ENCODE assay signal across 27 mouse cellular contexts in genomic region chr3:154381561-154381960, GRCm38 (mm10). TPM values are rescaled to one million over a fixed set of nuclear protein-coding genes. Genes with fewer than 3 reads are reported as not detected.
A peak's percentile ranks its signal among the peaks of the same experiment; 100 is the strongest.
DNase-seq lines count a peak whose midpoint lies in the region; ATAC-seq and TF ChIP-seq lines count a peak whose summit lies in the region.
"Had no signal": no experiment of that assay in that cellular context is flagged by ENCODE, and none has a peak within 500 bp of the region (broad histone marks: within the 10 kb centered on the region; RNA-seq: fewer than 3 reads in every experiment).

No protein-coding gene starts in this region.

- H3K9ac ChIP-seq in hindbrain, embryonic 13.5 days, result no peak overlapping the region
- H3K9ac ChIP-seq in ES-Bruce4 (ENCODE audit: low read depth, poor library complexity, severe bottlenecking), result no peak overlapping the region
- H3K9ac ChIP-seq in forebrain, embryonic 14.5 days (ENCODE audit: low read length), result no peak overlapping the region
- H3K9ac ChIP-seq: heart, embryonic 12.5 days; liver, embryonic 13.5 days had no signal

- no peak for TF ChIP-seq POLR2A in ES-Bruce4 (IDR thresholded peaks at IDR 0.05; ENCODE audit: insufficient read depth, low read length)

- H3K9me3 ChIP-seq in hindbrain, embryonic 10.5 days, result no peaks in the 10 kb centered on the region
- no peaks in the 10 kb centered on the region for H3K9me3 ChIP-seq in hindbrain, embryonic 13.5 days
- no peaks in the 10 kb centered on the region for H3K9me3 ChIP-seq in ES-Bruce4 (replicated peaks; ENCODE audit: control insufficient read depth, insufficient read depth, low read length, poor library complexity, severe bottlenecking)
- no peaks in the 10 kb centered on the region for H3K9me3 ChIP-seq in forebrain, embryonic 14.5 days (replicated peaks; ENCODE audit: control insufficient read depth, low read length)
- H3K9me3 ChIP-seq: liver, embryonic 13.5 days had no signal

- no peak for ATAC-seq in hindbrain, embryonic 13.5 days (ENCODE audit: low FRiP score)
- peak; percentile 33 for ATAC-seq in forebrain, embryonic 14.5 days
- ATAC-seq: intestine, postnatal 0 days had no signal

- H3K27ac ChIP-seq in hindbrain, embryonic 10.5 days, result peak overlapping the region; percentile 40; the same call in 1 of the 2 replicates
- H3K27ac ChIP-seq in hindbrain, embryonic 13.5 days, result no peak overlapping the region
- no peak overlapping the region for H3K27ac ChIP-seq in ES-Bruce4 (ENCODE audit: insufficient read depth, low read length)
- H3K27ac ChIP-seq in forebrain, embryonic 14.5 days (ENCODE audit: low read depth, low read length), result 0 out of 2 replicates have a peak overlapping the region, but pooled peaks have one; percentile 21
- H3K27ac ChIP-seq: kidney, postnatal 0 days; left cerebral cortex, adult 2 months; liver, embryonic 13.5 days; stomach, postnatal 0 days had no signal

- no peaks in the 10 kb centered on the region for H3K36me3 ChIP-seq in hindbrain, embryonic 10.5 days
- no peaks in the 10 kb centered on the region for H3K36me3 ChIP-seq in hindbrain, embryonic 13.5 days
- no peaks in the 10 kb centered on the region for H3K36me3 ChIP-seq in ES-Bruce4 (ENCODE audit: control insufficient read depth, insufficient read depth, low read length, poor library complexity, severe bottlenecking)
- H3K36me3 ChIP-seq in forebrain, embryonic 14.5 days (ENCODE audit: control insufficient read depth, insufficient read depth, low read length), result no peaks in the 10 kb centered on the region
- H3K36me3 ChIP-seq: heart, embryonic 12.5 days; liver, embryonic 13.5 days had no signal

- no peak for DNase-seq in hindbrain, embryonic 10.5 days (ENCODE audit: low spot score)
- peak; percentile 45 for DNase-seq in WW6 (ENCODE audit: low read depth, low spot score)
- DNase-seq in forebrain, embryonic 14.5 days (ENCODE audit: low spot score), result peak; percentile 64
- DNase-seq in thymus, postnatal 4 days, result no peak
- no peak for DNase-seq in adrenal gland, postnatal 4 days (ENCODE audit: low spot score in 2 of 2)
- DNase-seq: adrenal gland, adult 2 months; cerebellum, adult 2 months; cerebellum, postnatal 36 days; embryo, embryonic 11 days; gastrocnemius, postnatal 25 days; heart, adult 18-20 months; heart, postnatal 10 days; liver, embryonic 13.5 days; lung, adult 2 months; right cerebral cortex, postnatal 14 days; thymus, adult 2 months had no signal

- H3K4me3 ChIP-seq in hindbrain, embryonic 10.5 days, result no peak overlapping the region
- H3K4me3 ChIP-seq in hindbrain, embryonic 13.5 days, result no peak overlapping the region
- H3K4me3 ChIP-seq in ES-Bruce4 (ENCODE audit: low read depth, low read length), result no peak overlapping the region
- H3K4me3 ChIP-seq in forebrain, embryonic 14.5 days (ENCODE audit: low read depth, low read length), result no peak overlapping the region
- H3K4me3 ChIP-seq: heart, embryonic 12.5 days; left cerebral cortex, adult 2 months; liver, embryonic 13.5 days had no signal

- H3K27me3 ChIP-seq in hindbrain, embryonic 10.5 days (ENCODE audit: insufficient read depth, poor library complexity, severe bottlenecking), result peaks cover 6% of the 10 kb centered on the region; the same call in 1 of the 2 replicates
- peaks cover 11% of the 10 kb centered on the region; the same call in 1 of the 2 replicates for H3K27me3 ChIP-seq in hindbrain, embryonic 13.5 days
- H3K27me3 ChIP-seq in ES-Bruce4 (ENCODE audit: control insufficient read depth, insufficient read depth, low read length, poor library complexity, severe bottlenecking), result peaks cover 2% of the 10 kb centered on the region
- no peaks in the 10 kb centered on the region for H3K27me3 ChIP-seq in forebrain, embryonic 14.5 days (replicated peaks; ENCODE audit: control insufficient read depth, insufficient read depth, low read length)
- H3K27me3 ChIP-seq: liver, embryonic 13.5 days had no signal

- H3K4me2 ChIP-seq in hindbrain, embryonic 13.5 days, result no peak overlapping the region
- H3K4me2 ChIP-seq in forebrain, embryonic 14.5 days (ENCODE audit: low read length), result no peak overlapping the region
- H3K4me2 ChIP-seq: heart, embryonic 12.5 days; liver, embryonic 13.5 days had no signal

- no peak for TF ChIP-seq CTCF in ES-Bruce4 (IDR thresholded peaks at IDR 0.05; ENCODE audit: low read depth, low read length)

- 0 out of 2 replicates have a peak, but pooled peaks have one; percentile 23 for TF ChIP-seq EP300 in ES-Bruce4 (IDR thresholded peaks at IDR 0.05; ENCODE audit: insufficient read depth, low read depth, low read length)

- peaks cover 43% of the 10 kb centered on the region for H3K4me1 ChIP-seq in hindbrain, embryonic 10.5 days (replicated peaks)
- peaks cover 21% of the 10 kb centered on the region for H3K4me1 ChIP-seq in hindbrain, embryonic 13.5 days (replicated peaks)
- H3K4me1 ChIP-seq in ES-Bruce4 (ENCODE audit: control insufficient read depth, insufficient read depth, low read length), result peaks cover 3% of the 10 kb centered on the region
- H3K4me1 ChIP-seq in forebrain, embryonic 14.5 days (ENCODE audit: control insufficient read depth, insufficient read depth, low read length), result peaks cover 14% of the 10 kb centered on the region
- H3K4me1 ChIP-seq: liver, embryonic 13.5 days had no signal

- 24% methylated on average over 5 of the region's 5 CpGs for WGBS in hindbrain, embryonic 10.5 days
- 6% methylated on average over 5 of the region's 5 CpGs for WGBS in hindbrain, embryonic 13.5 days
- 13% methylated on average over 5 of the region's 5 CpGs for WGBS in forebrain, embryonic 14.5 days

RNA-seq across cellular contexts. Expression of gene Lhx8, which starts 51.1 kb away (rescaled TPM):
- 2.8 TPM in 2 replicates for polyA plus RNA-seq in hindbrain, embryonic 10.5 days (2016; fragmentation: Nextera tagmentation; extraction: Ambion mirVana)
- polyA plus RNA-seq in hindbrain, embryonic 13.5 days (2015; fragmentation: Nextera tagmentation; extraction: Ambion mirVana), result 0.26 and 0.32 TPM in 2 replicates
- not detected in 2 replicates for polyA plus RNA-seq in ES-Bruce4 (2011; ENCODE audit: insufficient read depth, insufficient read length, low read depth, missing spikeins)
- polyA plus RNA-seq in forebrain, embryonic 14.5 days (2014; fragmentation: Nextera tagmentation; extraction: Ambion mirVana), result 22.6 and 25.1 TPM in 2 replicates
- under 1 TPM; 0.34 to 0.50 TPM for total RNA-seq in adrenal gland, postnatal 4 days (2021)
- total RNA-seq: gastrocnemius, postnatal 25 days; heart, adult 18-20 months; layer of hippocampus, postnatal 10 days; megakaryocyte, adult 5-6 weeks had no signal
- polyA plus RNA-seq: cerebellum, adult 2 months; heart, embryonic 12.5 days; intestine, postnatal 0 days; kidney, postnatal 0 days; large intestine, adult 2 months; liver, embryonic 13.5 days; stomach, postnatal 0 days; urinary bladder, adult 2 months had no signal

Comparison
In these comparisons a context has a peak if more than half of its experiments do, and no peak if none do; other contexts are left out.
1. H3K27ac ChIP-seq: peak in hindbrain, embryonic 10.5 days (single experiment) and forebrain, embryonic 14.5 days (single experiment); none in hindbrain, embryonic 13.5 days (single experiment) and ES-Bruce4 (single experiment).
2. DNase-seq: peak in WW6 (single experiment) and forebrain, embryonic 14.5 days (single experiment); none in hindbrain, embryonic 10.5 days (single experiment), thymus, postnatal 4 days (single experiment) and adrenal gland, postnatal 4 days (0 of 2).